Comparison of ENCODE assay signal across 9 mouse cellular contexts in genomic region chr10:19613111-19613753, GRCm38 (mm10). TPM values are rescaled to one million over a fixed set of nuclear protein-coding genes. Genes with fewer than 3 reads are reported as not detected.
A peak's percentile ranks its signal among the peaks of the same experiment; 100 is the strongest.
DNase-seq lines count a peak whose midpoint lies in the region; ATAC-seq and TF ChIP-seq lines count a peak whose summit lies in the region.
"Had no signal": no experiment of that assay in that cellular context is flagged by ENCODE, and none has a peak within 500 bp of the region (broad histone marks: within the 10 kb centered on the region; RNA-seq: fewer than 3 reads in every experiment).

No protein-coding gene starts in this region.

- no peaks in the 10 kb centered on the region for H3K27me3 ChIP-seq in megakaryocyte, embryonic 14.5 days (replicated peaks)
- H3K27me3 ChIP-seq in forebrain, embryonic 15.5 days: no peaks in the 10 kb centered on the region

- no peak for ATAC-seq in forebrain, embryonic 15.5 days (replicated peaks)

- WGBS in forebrain, embryonic 15.5 days: 65% methylated on average over 7 of the region's 7 CpGs

- H3K36me3 ChIP-seq in megakaryocyte, embryonic 14.5 days (replicated peaks; ENCODE audit: low read length): peaks cover 23% of the 10 kb centered on the region
- H3K36me3 ChIP-seq in forebrain, embryonic 15.5 days: no peaks in the 10 kb centered on the region

- no peak overlapping the region for H3K27ac ChIP-seq in forebrain, embryonic 15.5 days (replicated peaks)

- peaks cover 39% of the 10 kb centered on the region for H3K4me1 ChIP-seq in megakaryocyte, embryonic 14.5 days
- no peaks in the 10 kb centered on the region for H3K4me1 ChIP-seq in forebrain, embryonic 15.5 days

- no peak for TF ChIP-seq POLR2A in brain, embryonic 14.5 days (IDR thresholded peaks at IDR 0.05; ENCODE audit: borderline replicate concordance, extremely low read depth, insufficient read depth, insufficient read length, poor library complexity, severe bottlenecking)

- H3K4me2 ChIP-seq in forebrain, embryonic 15.5 days (replicated peaks): no peak overlapping the region

- H3K4me3 ChIP-seq in megakaryocyte, embryonic 14.5 days (replicated peaks): peak overlapping the region; percentile 85
- H3K4me3 ChIP-seq in forebrain, embryonic 15.5 days: no peak overlapping the region

- peak; percentile 69 for DNase-seq in adrenal gland, postnatal 10 days
- DNase-seq in adrenal gland, adult 18-20 months (ENCODE audit: low spot score in 2 of 2): no peak
- peak; percentile 37 for DNase-seq in brain, embryonic 14.5 days (ENCODE audit: low read depth)
- peak; percentile 31 for DNase-seq in induced T-regulatory cell, adult 2 months (ENCODE audit: low read depth)
- DNase-seq in cerebellum, postnatal 25 days: no peak
- DNase-seq in right cerebral cortex, postnatal 25 days: no peak

- TF ChIP-seq CTCF in brain, embryonic 14.5 days (IDR thresholded peaks at IDR 0.05; ENCODE audit: borderline replicate concordance, extremely low read depth, insufficient read depth, insufficient read length): no peak

- no peak overlapping the region for H3K9ac ChIP-seq in forebrain, embryonic 15.5 days (replicated peaks)

- H3K9me3 ChIP-seq in megakaryocyte, embryonic 14.5 days: no peaks in the 10 kb centered on the region
- H3K9me3 ChIP-seq in forebrain, embryonic 15.5 days: no peaks in the 10 kb centered on the region

RNA-seq across cellular contexts. Expression of gene Il22ra2, which starts 8.6 kb away (rescaled TPM):
- under 1 TPM; 0.18 to 0.48 TPM for total RNA-seq in adrenal gland, postnatal 10 days (2021)
- total RNA-seq in adrenal gland, adult 18-20 months (2021): not detected
- polyA plus RNA-seq in brain, embryonic 14.5 days (2012; rRNA removed): not detected in 2 replicates
- not detected in 2 replicates for polyA plus RNA-seq in megakaryocyte, embryonic 14.5 days (2012; ENCODE audit: insufficient read depth, low replicate concordance)
- polyA plus RNA-seq in forebrain, embryonic 15.5 days (2015; fragmentation: Nextera tagmentation; extraction: Ambion mirVana): not detected in 2 replicates
- polyA plus RNA-seq: embryonic facial prominence, embryonic 11.5 days had no signal

RNA-seq across cellular contexts. Expression of gene Ifngr1, which starts 21.5 kb away (rescaled TPM):
- 10 to 100 TPM; 60.2 to 87.8 TPM for total RNA-seq in adrenal gland, postnatal 10 days (2021)
- 10 to 100 TPM; 51.3 to 56.1 TPM for total RNA-seq in adrenal gland, adult 18-20 months (2021)
- 8.3 and 12.3 TPM in 2 replicates for polyA plus RNA-seq in brain, embryonic 14.5 days (2012; rRNA removed)
- 7.1 TPM in 1 of 2 replicates, not detected in the other for polyA plus RNA-seq in megakaryocyte, embryonic 14.5 days (2012; ENCODE audit: insufficient read depth, low replicate concordance)
- 14.3 and 16.3 TPM in 2 replicates for polyA plus RNA-seq in forebrain, embryonic 15.5 days (2015; fragmentation: Nextera tagmentation; extraction: Ambion mirVana)

Comparison
In these comparisons a context has a peak if more than half of its experiments do, and no peak if none do; other contexts are left out.
1. DNase-seq: peak in adrenal gland, postnatal 10 days (single experiment), brain, embryonic 14.5 days (single experiment) and induced T-regulatory cell, adult 2 months (single experiment); none in adrenal gland, adult 18-20 months (0 of 2), cerebellum, postnatal 25 days (0 of 2) and right cerebral cortex, postnatal 25 days (single experiment).